Mouse (Mus musculus) T-helper 2 cell (primary cell): Measurements from ENCODE around the gene Arhgap19.

Experiments used
- in situ Hi-C: fragments of 300-600 bp; cut with MboI, MseI; formaldehyde crosslinking; loops from one replicate; pipeline ENCODE4 v1.15.1; 2025; ENCODE audit warnings: high pct_unique_total_duplicates

The Arhgap19 gene

GRCm38 (mm10) chr19:41745941-41746557, 55.8 kb downstream of the Arhgap19 start:
- in situ Hi-C loops = loop anchor here (10.0 kb wide), 1 partner anchor 499 kb away; the partner anchor contains the start of gene Golga7b

GRCm38 (mm10) chr19:41743396-41743795, 58.5 kb downstream of the Arhgap19 start, which contains the start of gene Slit1:
Gene Slit1, minus strand, starts transcription at chr19:41743665.
- in situ Hi-C loops = loop anchor here (10.0 kb wide), 1 partner anchor 501 kb away; the partner anchor contains the start of gene Golga7b

- in situ Hi-C loops = no loop called here
These were observed 63.0 kb downstream of the Arhgap19 start for GRCm38 (mm10) chr19:41738896-41739295.

GRCm38 (mm10) chr19:41738429-41738805, 63.4 kb downstream of the Arhgap19 start:
- in situ Hi-C loops = no loop called here

- in situ Hi-C loops = no loop called here
These were observed 64.0 kb downstream of the Arhgap19 start for GRCm38 (mm10) chr19:41737657-41738428.

GRCm38 (mm10) chr19:41734685-41735084, 67.2 kb downstream of the Arhgap19 start:
- in situ Hi-C loops = no loop called here

GRCm38 (mm10) chr19:41725491-41725890, 76.4 kb downstream of the Arhgap19 start:
- in situ Hi-C loops = loop anchor here (5.0 to 10.0 kb wide), 2 partner anchors 48 to 59 kb away; no protein-coding TSS in a partner anchor

GRCm38 (mm10) chr19:41724831-41725470, 76.9 kb downstream of the Arhgap19 start:
- in situ Hi-C loops = loop anchor here (5.0 to 10.0 kb wide), 2 partner anchors 48 to 60 kb away; no protein-coding TSS in a partner anchor

GRCm38 (mm10) chr19:41723337-41723736, 78.5 kb downstream of the Arhgap19 start:
- in situ Hi-C loops = loop anchor here (10.0 kb wide), 1 partner anchor 61 kb away; no protein-coding TSS in a partner anchor

- in situ Hi-C loops = no loop called here
These were observed 82.4 kb downstream of the Arhgap19 start for GRCm38 (mm10) chr19:41719436-41719835.
